Mouse (Mus musculus) cerebellum, adult 9-10 months (tissue): ENCODE results near the gene Tgm4.

Experiments used
- DNase-seq: peaks from one replicate; pipeline ENCODE4 v3.0.0; 2022

The Tgm4 gene

GRCm38 (mm10) chr9:123034426-123034825, at the start of gene Tgm4:
TSS of gene Tgm4 (plus strand) at chr9:123034726.
- DNase-seq = no peak

- DNase-seq = no peak
These were observed 35.9 kb upstream of the Tgm4 start for GRCm38 (mm10) chr9:122998406-122999192.

- no peak for DNase-seq
These were observed 35.3 kb upstream of the Tgm4 start for GRCm38 (mm10) chr9:122999193-122999586.

DNA sequence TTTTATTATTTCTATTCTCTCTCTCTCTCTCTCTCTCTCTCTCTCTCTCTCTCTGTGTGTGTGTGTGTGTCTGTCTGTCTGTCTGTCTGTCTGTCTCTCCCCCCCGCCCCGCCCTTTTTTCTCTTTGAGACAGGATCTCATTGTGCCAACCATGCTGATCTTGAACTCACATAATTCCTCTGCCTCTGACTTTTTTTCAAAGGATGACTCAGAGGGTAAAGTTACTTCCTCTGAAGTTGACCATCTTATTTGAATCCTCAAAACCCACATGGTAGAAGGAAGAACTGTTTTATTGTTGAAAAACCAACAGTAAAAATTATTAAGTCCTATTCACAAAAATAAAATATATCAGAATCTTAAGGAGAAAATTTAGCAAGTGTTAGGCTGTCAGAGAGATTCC, 29.8 kb upstream of the Tgm4 start:
- no peak for DNase-seq

- DNase-seq = no peak
These were observed 28.5 kb upstream of the Tgm4 start for GRCm38 (mm10) chr9:123006071-123006470.

DNA sequence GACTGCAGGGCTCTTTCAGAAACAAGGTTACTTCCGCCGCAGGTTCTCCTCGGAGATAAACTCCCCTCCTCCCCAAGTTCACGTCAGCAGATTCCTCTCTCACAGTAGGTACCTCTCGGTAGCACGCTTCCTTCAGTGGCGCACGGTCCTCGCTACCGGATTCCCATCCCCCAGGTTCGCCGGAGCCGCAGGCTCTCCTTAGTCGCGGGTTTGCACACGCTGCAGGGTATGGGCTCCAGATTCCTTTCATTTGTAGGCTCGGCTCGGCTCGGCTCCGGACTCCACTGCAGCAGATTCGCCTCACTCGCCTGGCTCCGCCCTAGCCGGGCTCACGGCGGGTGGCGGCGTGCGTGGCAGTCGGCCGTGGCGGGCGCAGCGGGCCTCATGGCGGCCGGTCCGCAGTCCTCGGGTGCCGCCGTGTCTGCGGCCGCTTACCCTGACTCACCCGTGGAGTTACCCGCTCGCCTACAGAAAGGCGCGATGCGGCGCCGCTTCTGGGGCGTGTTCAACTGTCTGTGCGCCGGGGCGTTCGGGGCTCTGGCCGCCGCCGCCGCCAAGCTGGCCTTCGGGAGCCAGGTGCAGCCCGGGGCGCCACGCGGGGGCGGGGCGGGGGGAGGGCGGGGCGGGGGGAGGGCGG, 13.4 kb upstream of the Tgm4 start, which contains the start of gene Tmem42:
Gene Tmem42, plus strand, starts transcription at position 332 of the 637 bp plus-strand sequence.
- DNase-seq = peak; percentile 91

- peak; percentile 74 for DNase-seq
These were observed 12.7 kb upstream of the Tgm4 start for GRCm38 (mm10) chr9:123021636-123022379.

DNA sequence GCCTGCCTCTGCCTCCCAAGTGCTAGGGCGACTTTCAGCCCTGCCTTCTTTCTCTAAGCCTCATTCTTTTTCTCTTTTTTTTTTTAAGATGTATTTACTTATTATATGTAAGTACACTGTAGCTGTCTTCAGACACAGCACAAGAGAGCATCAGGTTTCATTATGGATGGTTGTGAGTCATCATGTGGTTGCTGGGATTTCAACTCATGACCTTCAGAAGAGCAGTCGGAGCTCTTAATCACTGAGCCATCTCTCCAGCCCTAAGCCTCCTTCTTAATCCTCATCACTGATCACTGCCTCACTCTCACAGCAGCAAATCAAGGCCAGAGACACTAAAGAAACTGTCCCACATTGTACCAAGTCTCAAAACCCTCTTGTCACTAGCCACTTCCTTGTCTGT, 10.3 kb upstream of the Tgm4 start:
- DNase-seq = no peak

- DNase-seq = no peak
These were observed 2.9 kb upstream of the Tgm4 start for GRCm38 (mm10) chr9:123031496-123032246.

DNA sequence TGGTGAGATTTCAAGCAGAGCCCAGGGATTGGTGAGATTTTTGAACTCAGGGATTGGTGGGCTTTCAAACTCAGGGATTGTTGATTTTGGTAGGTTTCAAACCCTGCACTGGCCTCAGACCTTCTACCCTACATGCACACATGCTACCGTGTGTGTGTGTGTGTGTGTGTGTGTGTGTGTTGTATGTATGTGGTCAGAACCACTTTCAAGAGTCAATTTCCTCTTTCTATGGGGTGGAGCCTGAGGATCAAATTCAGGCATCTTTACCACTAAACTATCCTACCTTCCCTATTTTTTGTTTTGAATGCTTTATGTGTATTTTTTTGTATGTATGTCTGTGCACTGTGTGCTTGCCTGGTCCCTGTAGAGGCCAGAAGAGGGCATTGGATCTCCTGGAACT, 13.1 kb downstream of the Tgm4 start:
- no peak for DNase-seq

DNA sequence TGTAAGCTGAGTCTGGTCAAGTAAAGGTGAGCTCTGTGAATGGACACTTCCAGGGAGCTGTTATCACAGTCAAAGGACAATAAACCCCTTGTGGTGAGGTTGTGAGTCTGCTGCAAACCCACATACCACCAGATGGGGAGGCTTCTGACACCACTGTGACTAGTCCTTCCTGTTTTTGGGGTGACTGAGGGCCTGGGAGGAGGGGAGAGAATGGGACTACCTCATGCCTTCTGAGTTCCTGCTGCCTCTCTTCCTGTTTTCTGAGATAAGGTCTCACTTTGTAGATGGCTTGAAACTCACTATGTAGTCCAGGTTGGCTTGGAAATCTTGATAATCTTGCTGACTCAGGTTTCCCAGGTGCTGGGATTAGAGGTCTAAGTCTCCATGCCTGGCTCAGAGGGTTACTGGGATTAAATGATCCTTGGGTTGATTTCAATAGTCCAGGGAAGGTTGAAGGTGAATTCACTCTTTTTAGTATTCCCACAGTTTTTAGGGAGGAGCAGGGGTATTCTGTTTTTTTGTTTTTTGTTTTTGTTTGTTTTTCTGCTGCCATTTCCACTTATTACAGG, 24.3 kb downstream of the Tgm4 start:
- no peak for DNase-seq

DNA sequence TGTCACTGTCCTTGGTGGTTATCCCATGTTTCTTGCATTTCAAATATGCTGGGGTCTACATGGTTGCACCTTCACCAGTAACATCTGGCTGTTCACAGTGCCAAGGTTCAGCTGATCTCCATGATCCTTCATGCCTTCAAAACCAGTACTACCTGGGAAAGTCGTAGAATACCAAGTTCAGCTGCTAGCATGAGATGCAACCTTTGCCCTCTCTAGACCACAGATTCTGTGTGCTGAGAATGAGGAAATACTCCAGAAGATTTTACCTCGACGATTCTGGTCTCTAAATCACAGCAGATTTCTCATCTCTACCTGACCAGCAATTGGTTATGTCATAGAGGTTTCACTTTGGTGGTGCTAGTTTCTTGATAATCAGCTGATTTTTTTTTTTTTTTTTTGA, 25.6 kb downstream of the Tgm4 start:
- DNase-seq = no peak

DNA sequence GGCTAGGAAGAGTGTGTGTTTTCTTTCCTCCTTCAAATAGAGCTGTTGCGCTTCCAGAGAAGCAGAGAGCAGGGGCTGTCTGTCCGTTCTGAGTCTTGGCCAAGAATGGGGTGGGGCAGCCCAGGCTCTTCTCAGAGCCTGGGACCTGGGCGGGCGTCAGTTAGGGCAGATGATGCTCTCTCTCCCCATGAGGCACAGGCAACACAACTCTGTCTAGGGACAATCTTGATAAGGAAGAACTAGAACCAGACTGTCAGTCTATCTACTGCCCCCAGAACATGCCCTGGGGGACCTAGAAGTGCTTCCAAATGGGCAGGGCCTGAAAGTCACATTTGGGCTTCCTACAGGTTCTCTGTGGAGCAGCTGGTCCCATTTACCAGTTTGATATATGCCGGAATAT, 44.6 kb downstream of the Tgm4 start:
- no peak for DNase-seq

DNA sequence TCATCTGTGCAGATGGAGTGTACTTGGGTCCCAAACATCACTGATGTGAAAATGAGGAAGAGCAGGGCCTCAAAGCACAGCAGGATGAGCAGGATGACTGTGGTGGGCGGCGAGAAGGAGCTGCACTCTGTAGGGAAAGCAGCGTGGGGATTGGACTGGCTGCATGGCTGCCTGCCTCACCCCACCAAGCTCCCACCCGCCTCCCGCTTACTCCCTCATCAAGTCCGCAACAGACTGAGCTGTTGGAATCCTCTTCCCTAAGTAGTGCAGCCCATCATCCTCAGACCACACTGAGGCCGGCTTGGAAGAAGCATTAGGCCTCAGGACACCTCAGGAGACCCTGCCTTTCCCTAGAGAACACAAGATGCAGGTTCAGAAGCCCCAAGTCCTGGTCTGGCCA, 45.8 kb downstream of the Tgm4 start:
- no peak for DNase-seq

- DNase-seq = no peak
These were observed 46.3 kb downstream of the Tgm4 start for GRCm38 (mm10) chr9:123080796-123081195.

GRCm38 (mm10) chr9:123085373-123085772, 50.8 kb downstream of the Tgm4 start:
- no peak for DNase-seq

- DNase-seq = no peak
These were observed 53.0 kb downstream of the Tgm4 start for GRCm38 (mm10) chr9:123087558-123087957.

- no peak for DNase-seq
These were observed 56.3 kb downstream of the Tgm4 start for GRCm38 (mm10) chr9:123090844-123091243.

DNA sequence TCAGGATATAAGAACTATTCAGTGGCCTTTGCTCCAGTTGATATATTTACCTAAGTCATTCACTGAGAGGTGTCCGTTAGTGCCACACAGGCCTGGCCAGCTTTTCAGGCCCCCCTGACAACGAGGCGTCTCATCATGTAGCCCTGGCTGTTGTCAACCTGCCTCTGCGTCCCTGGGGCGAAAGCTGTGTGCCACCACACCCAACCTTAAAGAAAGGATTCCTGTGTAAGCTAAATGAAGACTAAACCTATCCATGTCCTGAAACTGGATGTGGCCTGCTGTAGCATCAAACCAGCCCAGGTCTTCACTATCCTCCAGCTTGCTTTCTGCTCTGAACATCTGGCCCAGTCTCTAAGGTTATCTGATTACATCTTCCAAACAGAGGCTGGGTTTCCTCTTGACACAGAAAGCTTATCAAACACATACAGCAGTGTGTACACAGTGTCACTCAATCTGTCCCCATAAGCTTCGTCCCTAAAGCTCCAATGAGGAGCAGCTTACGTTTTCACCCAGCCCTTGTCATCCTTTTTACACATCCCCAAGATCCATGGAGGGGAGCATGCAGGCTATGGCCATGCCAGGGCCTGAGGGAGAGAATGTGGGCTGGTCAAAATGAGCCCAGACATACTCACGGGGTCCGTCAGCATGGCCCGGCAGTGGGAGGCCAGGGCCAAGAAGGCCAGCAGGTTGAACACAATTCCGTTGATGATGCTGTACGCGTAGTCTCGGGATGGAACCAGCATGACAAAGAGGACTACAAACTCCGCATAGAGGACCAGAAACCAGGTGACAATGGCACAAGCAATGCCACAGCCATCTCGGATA, 65.3 kb downstream of the Tgm4 start:
- no peak for DNase-seq

GRCm38 (mm10) chr9:123103425-123103824, 68.9 kb downstream of the Tgm4 start:
- no peak for DNase-seq

DNA sequence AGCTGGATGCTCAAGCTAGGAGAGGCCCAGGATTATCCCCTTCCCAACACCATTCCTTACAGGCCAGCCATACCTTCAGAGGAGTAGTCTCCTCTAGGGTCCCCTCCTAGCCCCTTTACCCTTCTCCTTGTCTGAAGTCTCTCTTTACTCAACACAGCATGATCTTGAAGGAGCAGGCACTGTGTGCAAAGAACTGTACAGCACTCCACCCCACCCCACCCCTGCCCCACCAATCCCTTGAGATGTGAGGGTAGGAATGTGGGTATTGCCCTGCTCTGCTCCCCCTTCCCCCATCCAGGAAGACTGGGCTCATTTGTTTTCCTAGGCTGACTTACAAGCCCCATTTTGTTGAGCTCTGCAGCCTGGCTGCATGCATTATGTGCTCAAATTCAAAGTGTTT, 69.8 kb downstream of the Tgm4 start:
- no peak for DNase-seq

- DNase-seq = no peak
These were observed 72.7 kb downstream of the Tgm4 start for GRCm38 (mm10) chr9:123107186-123107585.
